Mouse (Mus musculus): ENCODE data around the gene Arhgap5.

GRCm38 (mm10) chr12:52618418-52619040, 114.8 kb downstream of the Arhgap5 start:
- TF ChIP-seq CTCF (IDR thresholded peaks at IDR 0.05; ENCODE audit: borderline replicate concordance, extremely low read depth, insufficient read depth, insufficient read length) (no peak), POLR2A (IDR thresholded peaks at IDR 0.05; ENCODE audit: borderline replicate concordance, extremely low read depth, insufficient read depth, insufficient read length, poor library complexity, severe bottlenecking) (no peak)
